Mouse (Mus musculus): ENCODE data around the gene Jmjd8. TPM values are rescaled to one million over a fixed set of nuclear protein-coding genes. Genes with fewer than 3 reads are reported as not detected.
"Not testable (repeated sequence)": the region's sequence is repeated elsewhere in the genome, so short reads cannot be mapped to it uniquely, and the experiment has no call there.

Gene Jmjd8
- total RNA-seq, 2 experiments from 2014 or later = 59.1 to 59.6 TPM

DNA sequence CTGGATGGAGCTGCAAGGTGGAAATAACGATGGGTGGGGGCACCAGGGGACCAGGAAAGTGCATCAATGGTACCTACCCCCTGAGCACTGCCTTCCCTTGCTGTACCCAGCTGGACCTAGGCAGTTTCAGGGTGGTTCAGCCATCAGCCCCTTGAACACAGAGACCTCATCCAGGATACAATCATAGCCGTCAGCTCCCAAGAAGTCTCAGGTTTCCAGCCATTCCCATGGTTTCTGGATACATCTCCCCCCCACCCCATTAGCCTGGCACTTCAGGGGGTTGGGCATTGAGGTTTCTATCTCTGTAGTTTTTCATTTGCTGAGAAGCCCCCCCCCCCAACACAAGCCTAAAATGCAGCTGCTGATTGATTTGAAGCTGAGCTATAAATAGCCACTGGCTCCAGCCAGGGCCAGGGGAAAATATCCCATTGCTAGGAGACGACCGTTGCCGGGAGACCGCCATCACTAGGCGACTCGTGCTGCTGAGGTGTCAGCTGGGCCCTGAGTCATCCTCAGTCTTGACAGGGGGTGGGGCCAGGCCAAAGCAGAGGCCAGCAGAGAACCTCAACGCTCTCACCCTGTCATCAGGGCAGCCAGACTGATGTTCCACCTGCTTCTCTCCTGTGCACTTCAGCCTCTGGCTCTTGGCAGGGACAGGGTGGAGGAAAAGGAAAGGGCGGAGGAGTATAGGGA, 25.7 kb upstream of the Jmjd8 start:
- intact Hi-C loops (cut with DNase I) = no loop called here
- DNase-seq (ENCODE audit: low spot score in 2 of 2) = peak; percentile 85 to 96

DNA sequence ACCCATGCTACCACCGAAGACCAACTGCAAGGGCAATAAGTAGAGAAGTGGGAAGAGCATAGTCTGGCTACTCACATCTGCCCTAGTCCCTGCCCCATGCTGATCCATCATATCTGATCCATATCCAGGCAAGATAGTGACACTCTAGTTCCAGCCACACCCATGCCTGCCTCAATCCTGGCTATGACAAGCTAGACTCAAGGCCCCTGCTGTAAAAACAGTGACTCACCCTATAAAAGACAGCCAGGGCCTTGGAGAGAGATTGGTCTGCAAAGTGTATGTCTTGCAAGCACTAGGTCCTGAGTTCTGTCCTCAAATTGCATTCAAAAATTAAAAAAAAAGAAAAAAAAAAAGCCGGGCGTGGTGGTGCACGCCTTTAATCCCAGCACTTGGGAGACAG, 22.2 kb upstream of the Jmjd8 start:
- DNase-seq (ENCODE audit: low spot score in 2 of 2) = no peak
- intact Hi-C loops (cut with DNase I) = no loop called here

DNA sequence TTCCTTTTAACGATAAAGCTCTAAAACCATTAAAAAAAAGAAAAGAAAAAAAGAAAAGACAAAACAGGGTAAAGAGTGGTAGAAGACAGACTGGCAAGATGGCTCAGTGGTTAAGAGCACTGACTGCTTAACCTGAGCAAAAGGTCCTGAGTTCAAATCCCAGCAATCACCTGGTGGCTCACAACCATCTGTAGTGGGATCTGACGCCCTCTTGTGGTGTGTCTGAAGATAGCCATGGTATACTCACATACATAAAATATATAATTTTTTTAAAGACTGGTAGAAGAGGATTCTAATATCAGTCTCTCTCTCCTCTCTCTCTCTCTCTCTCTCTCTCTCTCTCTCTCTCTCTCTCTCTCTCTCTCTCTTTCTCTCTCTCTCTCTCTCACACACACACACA, 21.2 kb upstream of the Jmjd8 start:
- intact Hi-C loops (cut with DNase I); DNase-seq (ENCODE audit: low spot score in 2 of 2): not testable (repeated sequence)

DNA sequence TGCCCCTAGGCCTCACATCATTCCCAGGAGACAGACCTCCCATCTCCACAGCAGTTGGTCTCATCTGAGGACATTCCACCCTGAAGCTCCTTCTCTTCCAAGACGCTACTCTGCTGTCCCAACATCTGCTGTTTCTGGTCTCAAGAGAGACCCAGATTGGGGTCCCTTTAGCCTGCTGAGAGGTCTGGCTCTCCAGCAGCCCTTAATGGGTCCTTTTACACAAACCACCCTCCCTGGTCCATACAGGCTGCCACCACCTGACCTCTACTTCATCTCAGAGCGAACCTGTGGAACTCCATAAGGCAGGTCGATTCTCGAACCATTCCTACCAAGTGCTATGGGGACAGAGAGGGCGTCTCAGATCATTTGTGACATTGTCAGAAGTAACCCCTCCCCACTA, 20.6 kb upstream of the Jmjd8 start:
- no peak for DNase-seq (ENCODE audit: low spot score in 2 of 2)
- intact Hi-C loops (cut with DNase I) = no loop called here

DNA sequence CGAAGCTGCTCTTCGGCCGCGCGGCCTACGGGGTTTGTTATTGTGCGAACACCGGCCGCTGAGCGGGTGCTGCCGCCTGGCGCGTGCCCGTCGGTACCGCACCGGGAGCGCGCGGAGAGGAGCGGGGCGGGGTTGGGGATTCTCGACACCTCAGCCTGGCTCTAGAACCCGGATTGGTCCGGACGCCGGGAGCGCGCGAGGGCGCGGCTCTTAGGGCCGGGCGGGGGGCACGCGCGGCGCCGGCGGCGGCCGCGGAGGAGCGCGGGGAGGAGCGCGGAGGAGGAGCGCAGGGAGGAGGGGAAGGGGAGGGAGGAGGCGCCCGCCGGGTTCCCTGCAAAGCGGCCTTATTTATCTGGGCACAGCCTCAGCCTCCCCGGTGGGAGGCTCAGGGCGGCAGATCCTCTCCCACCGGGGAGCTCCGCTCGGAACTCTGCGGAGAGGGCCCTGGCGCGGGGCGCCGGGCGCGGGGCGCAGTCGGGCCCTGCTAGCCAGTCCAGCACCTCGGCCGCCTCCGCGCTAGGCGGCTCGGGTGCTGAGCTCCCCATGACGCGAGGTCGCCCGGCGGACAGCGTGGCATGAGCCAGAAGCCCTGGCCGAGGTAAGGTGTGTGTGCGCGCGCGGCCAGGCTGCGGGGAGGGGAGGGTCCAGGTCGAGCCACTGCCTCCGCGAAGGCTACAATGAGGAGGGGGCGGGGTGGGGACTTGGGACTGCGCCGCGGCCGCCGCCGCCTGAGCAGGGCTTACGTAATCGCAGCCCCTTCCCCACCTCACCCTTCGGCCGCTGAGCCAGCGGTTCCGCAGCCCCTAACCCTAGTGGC, 19.7 kb upstream of the Jmjd8 start, which contains the start of gene Fbxl16:
TSS of gene Fbxl16 (plus strand) at position 297 of the 817 bp plus-strand sequence.
- peak; percentile 90 to 94 for DNase-seq (ENCODE audit: low spot score in 2 of 2)
- intact Hi-C loops (cut with DNase I) = no loop called here

DNA sequence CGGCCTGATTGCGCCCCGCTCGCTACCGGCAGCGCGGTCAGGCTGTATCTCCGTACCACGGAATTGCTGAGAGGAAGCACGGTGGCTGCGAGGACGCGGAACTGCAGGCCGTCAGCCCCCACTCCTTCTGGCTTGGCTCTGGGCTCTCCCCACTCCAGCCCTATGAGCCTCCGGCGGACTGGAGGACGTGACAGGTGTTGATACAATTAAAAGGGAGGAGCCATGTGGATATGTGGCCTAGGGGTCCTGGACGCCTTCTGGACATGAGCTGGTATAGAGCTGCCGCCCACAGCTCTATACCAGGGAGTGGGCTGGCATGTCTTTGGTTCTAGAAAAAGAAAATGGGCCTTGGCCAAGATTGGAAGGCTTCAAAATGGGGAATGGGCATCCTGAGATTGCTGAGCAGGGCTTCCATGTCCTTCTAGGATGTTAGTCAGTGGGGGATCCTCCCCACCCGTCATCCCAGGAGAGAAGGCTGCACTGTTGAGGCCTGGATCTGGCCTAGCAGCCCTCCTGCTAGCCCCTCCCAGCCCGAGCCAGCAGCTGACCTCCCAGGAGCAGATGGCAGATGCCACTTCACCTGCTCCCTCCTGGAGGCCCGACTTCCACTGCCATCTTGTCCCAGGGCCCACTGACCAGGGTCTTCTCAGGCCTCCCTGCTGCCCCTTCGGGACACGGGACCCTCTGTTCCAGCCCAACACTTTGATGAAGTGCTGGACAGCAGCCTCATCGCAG, 18.9 kb upstream of the Jmjd8 start:
- peak in 1 of 2 experiments; percentile 57 for DNase-seq (ENCODE audit: low spot score in 2 of 2)
- intact Hi-C loops (cut with DNase I) = no loop called here

DNA sequence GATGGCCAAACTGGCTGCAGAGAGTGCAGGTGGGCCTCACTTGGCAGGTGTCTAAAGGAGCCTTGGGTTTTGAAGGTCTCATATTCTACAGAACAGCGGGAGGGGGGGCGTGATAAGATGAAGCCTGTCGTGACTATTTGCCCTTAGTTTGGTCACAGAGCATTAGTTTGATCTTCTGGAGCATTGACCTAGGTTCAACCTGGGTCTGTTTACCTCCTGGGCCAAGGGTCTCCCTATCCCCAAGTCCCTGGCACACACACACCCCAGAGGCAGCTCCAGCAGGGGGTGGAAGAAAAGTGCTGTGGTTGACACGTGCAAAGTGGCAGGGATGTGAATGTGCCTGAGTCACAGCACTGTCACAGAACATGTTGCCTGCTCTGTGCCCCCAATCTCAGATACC, 17.8 kb upstream of the Jmjd8 start:
- intact Hi-C loops (cut with DNase I) = no loop called here
- no peak for DNase-seq (ENCODE audit: low spot score in 2 of 2)

DNA sequence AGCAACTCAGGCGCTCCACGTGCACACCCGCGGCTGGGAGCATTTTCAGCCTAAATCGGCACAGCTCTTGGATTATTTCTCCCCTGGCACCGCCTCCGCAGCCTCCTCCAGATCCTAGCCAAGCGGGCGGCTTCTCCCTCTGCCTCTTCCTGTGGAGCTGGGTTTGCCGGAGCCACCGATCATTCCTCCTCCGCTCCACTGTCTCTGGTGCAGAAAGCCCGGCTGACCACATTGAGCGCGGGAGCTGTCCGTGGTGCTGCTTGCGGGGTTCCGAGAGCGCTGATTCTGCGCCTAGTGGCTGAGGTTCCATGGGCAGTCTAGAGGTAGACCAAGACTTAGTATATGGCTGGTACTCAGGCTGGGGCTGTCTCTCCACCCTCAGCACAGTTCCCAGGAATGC, 15.2 kb upstream of the Jmjd8 start:
- intact Hi-C loops (cut with DNase I) = no loop called here
- DNase-seq (ENCODE audit: low spot score in 2 of 2) = peak; percentile 83 to 89

DNA sequence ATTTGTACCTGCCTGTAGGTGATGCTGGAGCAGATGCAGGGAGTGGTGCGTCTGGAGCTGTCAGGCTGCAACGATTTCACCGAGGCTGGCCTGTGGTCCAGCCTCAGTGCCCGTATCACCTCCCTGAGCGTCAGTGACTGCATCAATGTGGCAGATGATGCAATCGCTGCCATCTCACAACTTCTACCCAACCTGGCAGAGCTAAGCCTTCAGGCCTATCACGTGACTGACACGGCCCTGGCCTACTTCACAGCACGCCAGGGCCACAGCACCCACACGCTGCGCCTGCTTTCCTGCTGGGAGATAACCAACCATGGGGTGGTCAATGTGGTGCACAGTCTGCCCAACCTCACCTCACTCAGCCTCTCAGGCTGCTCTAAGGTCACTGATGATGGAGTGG, 11.0 kb upstream of the Jmjd8 start:
- no peak for DNase-seq (ENCODE audit: low spot score in 2 of 2)
- intact Hi-C loops (cut with DNase I) = no loop called here

DNA sequence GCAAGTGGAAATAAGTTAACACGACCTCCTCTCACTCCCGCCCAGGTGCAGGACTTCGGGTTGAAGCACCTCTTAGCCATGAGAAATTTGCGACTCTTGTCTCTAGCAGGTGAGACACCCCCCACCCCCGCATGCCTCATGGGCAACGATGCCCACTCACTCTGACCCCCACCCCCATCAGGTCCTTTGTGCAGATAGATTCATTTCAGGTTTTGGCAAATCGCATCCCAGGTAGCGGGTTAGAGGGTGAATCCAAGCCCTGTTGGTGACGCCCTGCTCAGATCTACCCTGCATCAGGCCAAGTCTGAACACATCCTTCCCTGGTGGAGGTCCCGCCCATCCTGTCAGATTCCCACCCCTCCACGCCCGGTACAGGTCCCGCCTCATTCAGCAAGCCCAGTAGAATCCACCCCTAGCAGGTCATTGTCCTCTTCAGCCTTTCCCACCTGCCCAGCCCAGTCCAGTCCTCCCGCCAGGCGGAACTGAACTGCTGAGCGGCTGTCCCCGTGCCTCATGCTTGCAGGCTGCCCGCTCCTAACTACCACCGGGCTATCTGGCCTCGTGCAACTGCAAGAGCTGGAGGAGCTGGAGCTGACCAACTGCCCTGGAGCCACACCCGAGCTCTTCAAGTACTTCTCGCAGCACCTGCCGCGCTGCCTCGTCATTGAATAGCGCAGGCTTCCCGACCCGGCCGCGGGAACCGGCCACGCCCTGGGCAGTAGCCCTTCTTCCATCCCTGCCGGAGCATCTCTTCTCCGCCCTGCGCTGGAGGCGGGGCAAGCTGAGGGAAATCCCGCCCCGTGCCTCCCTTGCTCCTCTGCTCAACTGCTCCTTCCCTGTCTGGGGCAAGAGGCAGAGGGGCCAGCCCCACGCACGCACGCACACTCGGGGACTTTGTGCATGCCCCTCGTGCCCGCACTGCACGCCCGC, 9.6 kb upstream of the Jmjd8 start:
- no peak for DNase-seq (ENCODE audit: low spot score in 2 of 2)
- intact Hi-C loops (cut with DNase I) = no loop called here

DNA sequence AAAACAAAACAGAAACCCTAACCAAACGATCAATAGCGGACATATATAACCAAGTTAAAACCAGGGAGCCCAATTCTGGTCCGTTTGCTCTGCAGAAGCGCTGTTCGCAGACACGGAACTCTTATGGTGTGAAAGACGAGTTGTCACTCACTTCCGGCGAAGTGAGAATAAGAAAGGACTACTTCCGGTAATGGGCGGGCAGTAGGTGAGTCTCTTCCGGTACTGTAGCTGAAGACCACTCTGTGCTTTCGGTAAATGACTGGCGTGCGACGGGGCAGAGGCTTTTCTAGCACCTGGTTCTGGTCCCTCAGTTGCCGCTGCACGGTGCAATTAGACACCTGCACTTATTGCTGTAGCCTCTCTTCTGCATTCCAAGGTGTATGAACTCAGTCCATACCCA, 5.2 kb upstream of the Jmjd8 start, which contains the start of gene Wdr24:
TSS of gene Wdr24 (plus strand) at position 176 of the 400 bp plus-strand sequence.
- intact Hi-C loops (cut with DNase I) = no loop called here
- DNase-seq (ENCODE audit: low spot score in 2 of 2) = peak; percentile 83 to 89

DNA sequence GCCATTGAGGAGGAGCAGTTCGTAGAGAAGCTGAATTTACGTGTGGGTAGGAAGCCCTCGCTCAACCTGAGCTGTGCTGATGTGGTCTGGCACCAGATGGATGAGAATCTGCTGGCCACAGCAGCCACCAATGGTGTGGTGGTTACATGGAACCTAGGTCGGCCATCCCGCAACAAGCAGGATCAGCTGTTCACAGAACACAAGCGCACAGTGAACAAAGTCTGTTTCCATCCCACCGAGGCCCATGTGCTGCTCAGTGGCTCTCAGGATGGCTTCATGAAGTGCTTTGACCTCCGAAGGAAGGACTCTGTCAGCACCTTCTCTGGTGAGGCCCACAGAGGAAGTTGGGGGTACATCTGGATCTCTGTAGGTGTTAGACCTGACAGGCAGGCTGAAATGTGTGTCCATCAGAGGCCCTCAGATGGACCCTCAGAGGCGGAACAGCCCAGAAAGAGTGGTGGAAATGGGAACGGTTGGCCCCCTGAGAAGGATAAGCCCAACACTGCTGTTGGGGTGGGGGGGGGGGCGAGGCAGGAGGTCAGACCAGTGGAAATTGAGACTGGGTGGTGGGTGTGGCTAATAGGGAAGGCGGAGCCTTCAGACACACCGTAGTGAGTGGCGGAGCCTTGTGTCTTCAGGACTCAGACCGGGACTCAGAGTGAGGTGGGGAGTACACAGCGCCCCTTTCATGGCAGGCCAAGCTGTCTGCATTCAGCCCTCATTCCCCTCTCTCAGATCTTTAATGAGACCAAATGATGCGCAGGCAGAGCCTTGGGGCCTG, 4.1 kb upstream of the Jmjd8 start:
- intact Hi-C loops (cut with DNase I) = no loop called here

DNA sequence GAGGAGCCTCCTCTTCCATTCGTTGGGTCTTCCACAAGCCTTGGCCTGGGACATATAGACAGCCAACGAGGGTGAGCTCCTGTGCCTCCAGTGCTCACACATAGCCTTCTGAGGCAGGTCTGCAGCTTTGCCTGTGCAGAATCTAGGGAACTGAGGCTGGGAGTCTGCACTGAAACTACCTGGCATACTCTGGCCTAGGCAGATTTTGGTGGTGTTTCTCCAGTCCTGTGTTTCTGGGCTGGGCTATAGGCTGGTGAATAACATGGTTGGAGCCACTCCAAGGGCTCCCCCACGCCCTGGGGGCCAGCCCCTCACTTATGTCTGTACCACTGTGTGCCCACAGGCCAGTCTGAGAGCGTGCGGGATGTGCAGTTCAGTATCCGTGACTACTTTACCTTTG, 3.4 kb upstream of the Jmjd8 start:
- no peak for DNase-seq (ENCODE audit: low spot score in 2 of 2)
- intact Hi-C loops (cut with DNase I) = no loop called here

More for the DNA sequence above, 4.1 kb upstream of the Jmjd8 start:
- DNase-seq (ENCODE audit: low spot score in 2 of 2) = no peak

DNA sequence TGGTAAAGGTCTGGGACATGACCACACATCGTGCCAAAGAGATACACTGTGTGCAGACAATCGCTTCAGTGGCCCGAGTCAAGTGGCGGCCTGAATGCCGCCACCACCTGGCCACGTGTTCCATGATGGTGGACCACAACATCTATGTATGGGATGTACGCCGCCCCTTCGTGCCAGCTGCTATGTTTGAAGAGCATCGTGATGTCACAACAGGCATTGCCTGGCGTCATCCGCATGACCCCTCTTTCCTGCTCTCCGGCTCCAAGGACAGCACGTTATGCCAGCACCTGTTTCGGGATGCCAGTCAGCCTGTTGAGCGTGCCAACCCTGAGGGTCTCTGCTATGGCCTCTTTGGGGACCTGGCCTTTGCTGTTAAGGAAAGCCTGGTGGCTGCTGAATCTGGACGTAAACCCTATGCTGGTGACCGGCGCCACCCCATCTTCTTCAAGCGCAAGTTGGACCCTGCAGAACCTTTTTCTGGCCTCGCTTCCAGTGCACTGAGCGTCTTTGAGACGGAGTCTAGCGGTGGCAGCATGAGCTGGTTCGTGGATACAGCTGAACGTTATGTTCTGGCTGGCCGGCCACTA, 2.6 kb upstream of the Jmjd8 start:
- intact Hi-C loops (cut with DNase I) = no loop called here
- DNase-seq (ENCODE audit: low spot score in 2 of 2) = no peak

DNA sequence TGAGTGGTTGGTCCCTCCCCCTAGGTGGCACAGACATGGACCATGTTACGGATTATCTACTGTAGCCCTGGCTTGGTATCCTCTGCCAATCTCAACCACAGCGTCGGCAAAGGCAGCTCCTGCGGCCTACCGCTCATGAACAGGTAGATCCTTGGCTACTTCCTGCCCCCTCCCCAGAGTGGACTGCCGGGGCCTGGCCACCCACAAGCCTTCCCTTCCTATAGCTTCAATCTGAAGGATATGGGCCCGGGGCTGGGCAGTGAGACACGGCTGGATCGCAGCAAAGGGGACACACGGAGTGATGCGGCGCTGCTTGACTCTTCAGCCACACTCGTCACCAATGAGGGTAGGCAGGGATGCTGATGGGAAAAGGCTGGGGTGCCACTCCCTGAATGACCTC, 1.7 kb upstream of the Jmjd8 start:
- intact Hi-C loops (cut with DNase I) = no loop called here
- no peak for DNase-seq (ENCODE audit: low spot score in 2 of 2)

DNA sequence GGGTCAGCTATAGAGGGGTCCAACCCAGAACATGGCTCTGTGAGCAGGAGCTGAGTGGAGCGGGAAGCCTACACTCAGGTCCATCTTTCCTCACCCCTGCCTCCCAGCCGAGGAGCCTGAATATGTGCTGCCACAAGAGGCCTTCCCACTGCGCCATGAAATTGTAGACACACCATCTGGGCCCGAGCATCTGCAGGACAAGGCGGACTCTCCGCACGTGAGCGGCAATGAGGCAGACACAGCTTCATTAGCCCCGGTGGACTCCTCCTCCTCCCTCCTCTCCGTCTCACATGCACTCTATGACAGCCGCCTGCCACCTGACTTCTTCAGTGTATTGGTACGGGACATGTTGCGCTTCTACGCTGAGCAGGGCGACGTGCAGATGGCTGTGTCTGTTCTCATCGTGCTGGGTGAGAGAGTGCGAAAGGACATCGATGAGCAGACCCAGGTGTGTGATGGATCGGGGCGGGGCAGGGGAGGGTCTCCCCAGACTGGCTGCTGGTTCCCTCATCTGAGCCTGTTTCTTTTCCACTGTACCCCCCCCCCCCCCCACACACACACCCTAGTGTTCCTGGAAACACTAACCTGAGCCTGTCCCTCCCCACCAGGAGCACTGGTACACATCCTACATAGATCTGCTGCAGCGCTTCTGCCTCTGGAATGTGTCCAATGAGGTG, 983 bp upstream of the Jmjd8 start:
- intact Hi-C loops (cut with DNase I) = no loop called here
- DNase-seq (ENCODE audit: low spot score in 2 of 2) = no peak

DNA sequence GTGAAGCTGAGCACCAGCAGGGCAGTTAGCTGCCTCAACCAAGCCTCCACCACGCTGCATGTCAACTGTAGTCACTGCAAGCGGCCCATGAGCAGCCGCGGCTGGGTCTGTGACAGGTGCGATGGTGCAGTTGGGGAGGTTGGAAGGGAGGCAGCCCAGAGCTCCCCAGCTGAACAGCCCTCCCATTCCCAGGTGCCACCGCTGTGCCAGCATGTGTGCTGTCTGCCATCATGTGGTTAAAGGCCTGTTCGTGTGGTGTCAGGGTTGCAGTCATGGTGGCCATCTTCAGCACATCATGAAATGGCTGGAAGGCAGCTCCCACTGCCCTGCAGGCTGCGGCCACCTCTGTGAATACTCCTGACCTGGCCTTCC, 458 bp upstream of the Jmjd8 start:
- intact Hi-C loops (cut with DNase I) = no loop called here
- DNase-seq (ENCODE audit: low spot score in 2 of 2) = no peak
